28 mouse cellular contexts compared by ENCODE assay signal in the genomic region with DNA sequence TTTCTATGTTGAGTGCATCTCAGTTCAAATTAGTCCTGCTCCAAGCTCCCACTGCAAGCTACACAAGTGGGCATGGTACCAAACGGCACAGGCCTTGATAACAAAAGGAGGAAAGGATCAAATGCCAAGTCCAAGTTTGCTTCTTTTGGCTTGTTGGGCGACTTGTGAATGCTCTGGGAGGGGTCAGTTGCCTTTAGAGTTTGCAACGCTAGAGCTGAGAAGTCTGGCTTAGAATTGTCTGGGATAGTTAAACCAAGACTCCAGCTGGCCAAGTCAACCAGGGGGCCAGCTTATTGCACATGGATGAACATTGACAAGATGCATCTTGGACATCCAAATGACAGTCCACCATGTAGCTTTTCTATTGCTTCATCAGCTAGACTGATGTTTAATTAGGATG.
DNase-seq lines count a peak whose midpoint lies in the region; ATAC-seq lines count a peak whose summit lies in the region.
"Had no signal": no experiment of that assay in that cellular context is flagged by ENCODE, and none has a peak within 500 bp of the region (broad histone marks: within the 10 kb centered on the region; RNA-seq: fewer than 3 reads in every experiment).

No protein-coding gene starts in this region.

- H3K9me3 ChIP-seq in heart, embryonic 10.5 days, result no peaks in the 10 kb centered on the region
- no peaks in the 10 kb centered on the region for H3K9me3 ChIP-seq in lung, embryonic 15.5 days
- H3K9me3 ChIP-seq in intestine, embryonic 16.5 days (ENCODE audit: control insufficient read depth, low read length), result no peaks in the 10 kb centered on the region
- H3K9me3 ChIP-seq: embryonic facial prominence, embryonic 15.5 days; forebrain, embryonic 15.5 days; hindbrain, embryonic 15.5 days; limb, embryonic 12.5 days; midbrain, embryonic 15.5 days; neural tube, embryonic 13.5 days; stomach, embryonic 15.5 days had no signal

- H3K36me3 ChIP-seq in heart, embryonic 10.5 days, result no peaks in the 10 kb centered on the region
- H3K36me3 ChIP-seq in lung, embryonic 15.5 days, result no peaks in the 10 kb centered on the region
- no peaks in the 10 kb centered on the region for H3K36me3 ChIP-seq in intestine, embryonic 16.5 days (ENCODE audit: control insufficient read depth, insufficient read depth, low read length)
- H3K36me3 ChIP-seq: embryonic facial prominence, embryonic 15.5 days; forebrain, embryonic 15.5 days; G1E; hindbrain, embryonic 15.5 days; limb, embryonic 12.5 days; midbrain, embryonic 15.5 days; neural tube, embryonic 13.5 days; stomach, embryonic 15.5 days had no signal

- 62% methylated on average over 3 of the region's 3 CpGs for WGBS in heart, embryonic 10.5 days
- 55% methylated on average over 3 of the region's 3 CpGs for WGBS in lung, embryonic 15.5 days
- 70% methylated on average over 3 of the region's 3 CpGs for WGBS in intestine, embryonic 16.5 days

- H3K9ac ChIP-seq in lung, embryonic 15.5 days, result no peak overlapping the region
- no peak overlapping the region for H3K9ac ChIP-seq in intestine, embryonic 16.5 days (ENCODE audit: low read depth, low read length)
- H3K9ac ChIP-seq: embryonic facial prominence, embryonic 15.5 days; forebrain, embryonic 15.5 days; hindbrain, embryonic 15.5 days; limb, embryonic 12.5 days; lung, embryonic 14.5 days; midbrain, embryonic 15.5 days; neural tube, embryonic 13.5 days; stomach, embryonic 15.5 days had no signal

- no peak overlapping the region for H3K27ac ChIP-seq in heart, embryonic 10.5 days
- H3K27ac ChIP-seq in lung, embryonic 15.5 days, result peak overlapping the region; percentile 46; the same call in 1 of the 2 replicates
- H3K27ac ChIP-seq in intestine, embryonic 16.5 days (ENCODE audit: low read length), result no peak overlapping the region
- H3K27ac ChIP-seq: embryonic facial prominence, embryonic 15.5 days; forebrain, embryonic 15.5 days; heart, adult 2 months; hindbrain, embryonic 15.5 days; layer of hippocampus, adult 2 months; limb, embryonic 12.5 days; midbrain, embryonic 15.5 days; neural tube, embryonic 13.5 days; stomach, embryonic 15.5 days had no signal

- DNase-seq in heart, adult 8-10 months (ENCODE audit: low spot score), result peak; percentile 24
- no peak for DNase-seq in heart, embryonic 10.5 days (ENCODE audit: low spot score)
- no peak for DNase-seq in lung, adult 18-20 months
- peak; percentile 49 for DNase-seq in lung, postnatal 10 days
- DNase-seq in retina, embryonic 14.5 days (ENCODE audit: low spot score), result peak; percentile 12
- DNase-seq: adrenal gland, adult 2 months; B cell, adult 2 months; cerebellum, adult 18-20 months; gastrocnemius, postnatal 10 days; kidney, postnatal 25 days; right cerebral cortex, adult 18-20 months; thymus, postnatal 36 days had no signal

- no peak for ATAC-seq in lung, embryonic 15.5 days (ENCODE audit: borderline replicate concordance, extremely low read depth, low FRiP score, low TSS enrichment)
- ATAC-seq in intestine, embryonic 16.5 days, result no peak
- ATAC-seq: forebrain, embryonic 15.5 days; intestine, postnatal 0 days; midbrain, embryonic 15.5 days had no signal

- no peak overlapping the region for H3K4me2 ChIP-seq in lung, embryonic 15.5 days
- no peak overlapping the region for H3K4me2 ChIP-seq in intestine, embryonic 16.5 days (ENCODE audit: low read depth, low read length)
- H3K4me2 ChIP-seq: embryonic facial prominence, embryonic 15.5 days; forebrain, embryonic 15.5 days; hindbrain, embryonic 15.5 days; limb, embryonic 12.5 days; midbrain, embryonic 15.5 days; neural tube, embryonic 13.5 days; stomach, embryonic 15.5 days had no signal

- no peak overlapping the region for H3K4me3 ChIP-seq in heart, embryonic 10.5 days
- H3K4me3 ChIP-seq in lung, embryonic 15.5 days, result no peak overlapping the region
- H3K4me3 ChIP-seq in intestine, embryonic 16.5 days (ENCODE audit: low read length), result no peak overlapping the region
- H3K4me3 ChIP-seq: embryonic facial prominence, embryonic 15.5 days; forebrain, embryonic 15.5 days; heart, adult 2 months; hindbrain, embryonic 15.5 days; layer of hippocampus, adult 2 months; limb, embryonic 12.5 days; midbrain, embryonic 15.5 days; myocyte; neural tube, embryonic 13.5 days; stomach, embryonic 15.5 days had no signal

- H3K4me1 ChIP-seq in heart, embryonic 10.5 days, result peaks cover 20% of the 10 kb centered on the region
- H3K4me1 ChIP-seq in lung, embryonic 15.5 days, result peaks cover 11% of the 10 kb centered on the region; the same call in 1 of the 2 replicates
- H3K4me1 ChIP-seq in intestine, embryonic 16.5 days (ENCODE audit: control insufficient read depth, insufficient read depth, low read length), result peaks cover 7% of the 10 kb centered on the region
- H3K4me1 ChIP-seq: embryonic facial prominence, embryonic 15.5 days; forebrain, embryonic 15.5 days; hindbrain, embryonic 15.5 days; limb, embryonic 12.5 days; midbrain, embryonic 15.5 days; neural tube, embryonic 13.5 days had no signal

- no peaks in the 10 kb centered on the region for H3K27me3 ChIP-seq in heart, embryonic 10.5 days (ENCODE audit: insufficient read depth, poor library complexity, severe bottlenecking)
- no peaks in the 10 kb centered on the region for H3K27me3 ChIP-seq in lung, embryonic 15.5 days
- no peaks in the 10 kb centered on the region for H3K27me3 ChIP-seq in intestine, embryonic 16.5 days (replicated peaks; ENCODE audit: control insufficient read depth, insufficient read depth, low read length)
- H3K27me3 ChIP-seq: CH12.LX; embryonic facial prominence, embryonic 15.5 days; forebrain, embryonic 15.5 days; hindbrain, embryonic 15.5 days; limb, embryonic 12.5 days; midbrain, embryonic 15.5 days; neural tube, embryonic 13.5 days; stomach, embryonic 15.5 days had no signal

Comparison
In these comparisons a context has a peak if more than half of its experiments do, and no peak if none do; other contexts are left out.
1. DNase-seq: peak in heart, adult 8-10 months (single experiment), lung, postnatal 10 days (single experiment) and retina, embryonic 14.5 days (single experiment); none in heart, embryonic 10.5 days (single experiment) and lung, adult 18-20 months (0 of 2).